22 mouse cellular contexts compared by ENCODE assay signal in genomic region chr2:5061133-5061708, GRCm38 (mm10). TPM values are rescaled to one million over a fixed set of nuclear protein-coding genes. Genes with fewer than 3 reads are reported as not detected.
DNase-seq lines count a peak whose midpoint lies in the region; ATAC-seq and TF ChIP-seq lines count a peak whose summit lies in the region.
"Had no signal": no experiment of that assay in that cellular context is flagged by ENCODE, and none has a peak within 500 bp of the region (broad histone marks: within the 10 kb centered on the region; RNA-seq: fewer than 3 reads in every experiment).

No protein-coding gene starts in this region.

- peak; percentile 54 to 71 for DNase-seq in adrenal gland, adult (ENCODE audit: inconsistent age in 2 of 2, low spot score in 1 of 2)
- DNase-seq in adrenal gland, postnatal 25 days, result no peak
- DNase-seq in CD4-positive helper T cell, adult 2 months (ENCODE audit: low read depth, low spot score), result peak; percentile 71
- no peak for DNase-seq in retina, embryonic 14.5 days (ENCODE audit: low spot score)
- DNase-seq: cerebellum, adult 8-10 months; gastrocnemius, postnatal 36 days; kidney, postnatal 4 days; layer of hippocampus, adult 9-11 months; lung, postnatal 14 days; right cerebral cortex, adult 18-20 months; thymus, postnatal 4 days had no signal

- no peak overlapping the region for H3K9ac ChIP-seq in intestine, postnatal 0 days (ENCODE audit: low read depth, low read length)
- H3K9ac ChIP-seq in intestine, embryonic 16.5 days (ENCODE audit: low read depth, low read length), result no peak overlapping the region
- no peak overlapping the region for H3K9ac ChIP-seq in midbrain, embryonic 16.5 days (ENCODE audit: low read depth, low read length)
- H3K9ac ChIP-seq: forebrain, embryonic 13.5 days; liver, embryonic 14.5 days; neural tube, embryonic 12.5 days had no signal

- ATAC-seq in intestine, postnatal 0 days, result no peak
- ATAC-seq in intestine, embryonic 16.5 days, result no peak
- ATAC-seq in midbrain, embryonic 16.5 days, result no peak
- ATAC-seq: forebrain, embryonic 13.5 days had no signal

- no peak overlapping the region for H3K27ac ChIP-seq in intestine, postnatal 0 days (ENCODE audit: low read depth, low read length)
- H3K27ac ChIP-seq in intestine, embryonic 16.5 days (ENCODE audit: low read length), result no peak overlapping the region
- H3K27ac ChIP-seq in brown adipose tissue, adult 24 weeks (replicated peaks; ENCODE audit: low read depth, low read length), result peak overlapping the region; percentile 97
- H3K27ac ChIP-seq in midbrain, embryonic 16.5 days (ENCODE audit: low read length), result no peak overlapping the region
- H3K27ac ChIP-seq: embryonic facial prominence, embryonic 10.5 days; forebrain, embryonic 13.5 days; hindbrain, embryonic 10.5 days; limb, embryonic 10.5 days; liver, embryonic 14.5 days; midbrain, embryonic 10.5 days; neural tube, embryonic 12.5 days had no signal

- WGBS in intestine, postnatal 0 days, result 74% methylated on average over 8 of the region's 8 CpGs
- 82% methylated on average over 8 of the region's 8 CpGs for WGBS in intestine, embryonic 16.5 days
- 81% methylated on average over 8 of the region's 8 CpGs for WGBS in midbrain, embryonic 16.5 days

- no peak overlapping the region for H3K4me3 ChIP-seq in intestine, postnatal 0 days (ENCODE audit: low read depth, low read length)
- no peak overlapping the region for H3K4me3 ChIP-seq in intestine, embryonic 16.5 days (ENCODE audit: low read length)
- H3K4me3 ChIP-seq in brown adipose tissue, adult 24 weeks (ENCODE audit: insufficient read depth, low read depth, low read length), result peak overlapping the region; percentile 52
- H3K4me3 ChIP-seq in midbrain, embryonic 16.5 days (ENCODE audit: low read depth, low read length), result no peak overlapping the region
- H3K4me3 ChIP-seq: embryonic facial prominence, embryonic 10.5 days; forebrain, embryonic 13.5 days; hindbrain, embryonic 10.5 days; limb, embryonic 10.5 days; midbrain, embryonic 10.5 days; neural tube, embryonic 12.5 days had no signal

- peaks cover 4% of the 10 kb centered on the region; the same call in 1 of the 2 replicates for H3K4me1 ChIP-seq in intestine, postnatal 0 days (replicated peaks; ENCODE audit: control insufficient read depth, insufficient read depth, low read length)
- H3K4me1 ChIP-seq in intestine, embryonic 16.5 days (ENCODE audit: control insufficient read depth, insufficient read depth, low read length), result peaks cover 8% of the 10 kb centered on the region
- H3K4me1 ChIP-seq in brown adipose tissue, adult 24 weeks (ENCODE audit: control insufficient read depth, insufficient read depth, insufficient read length, low read length), result peaks cover 11% of the 10 kb centered on the region
- peaks cover 18% of the 10 kb centered on the region for H3K4me1 ChIP-seq in midbrain, embryonic 16.5 days (ENCODE audit: control insufficient read depth, insufficient read depth, low read length)

- no peak for TF ChIP-seq CTCF in intestine, postnatal 0 days (IDR thresholded peaks at IDR 0.05; ENCODE audit: low read depth)

- H3K36me3 ChIP-seq in intestine, postnatal 0 days (ENCODE audit: control insufficient read depth, insufficient read depth), result no peaks in the 10 kb centered on the region
- no peaks in the 10 kb centered on the region for H3K36me3 ChIP-seq in intestine, embryonic 16.5 days (ENCODE audit: control insufficient read depth, insufficient read depth, low read length)
- H3K36me3 ChIP-seq in midbrain, embryonic 16.5 days (ENCODE audit: control insufficient read depth, insufficient read depth, low read length), result no peaks in the 10 kb centered on the region
- H3K36me3 ChIP-seq: embryonic facial prominence, embryonic 10.5 days; hindbrain, embryonic 10.5 days; limb, embryonic 10.5 days; midbrain, embryonic 10.5 days; neural tube, embryonic 12.5 days had no signal

- H3K4me2 ChIP-seq in intestine, postnatal 0 days (replicated peaks; ENCODE audit: low read depth), result 0 out of 2 replicates have a peak overlapping the region, but pooled peaks have one; percentile 9
- H3K4me2 ChIP-seq in intestine, embryonic 16.5 days (ENCODE audit: low read depth, low read length), result no peak overlapping the region
- no peak overlapping the region for H3K4me2 ChIP-seq in midbrain, embryonic 16.5 days (ENCODE audit: low read length)
- H3K4me2 ChIP-seq: forebrain, embryonic 13.5 days; neural tube, embryonic 12.5 days had no signal

- H3K9me3 ChIP-seq in intestine, postnatal 0 days (ENCODE audit: control insufficient read depth), result no peaks in the 10 kb centered on the region
- no peaks in the 10 kb centered on the region for H3K9me3 ChIP-seq in intestine, embryonic 16.5 days (ENCODE audit: control insufficient read depth, low read length)
- H3K9me3 ChIP-seq in midbrain, embryonic 16.5 days (replicated peaks; ENCODE audit: control insufficient read depth, low read length, poor library complexity, severe bottlenecking), result no peaks in the 10 kb centered on the region
- H3K9me3 ChIP-seq: embryonic facial prominence, embryonic 10.5 days; forebrain, embryonic 13.5 days; hindbrain, embryonic 10.5 days; limb, embryonic 10.5 days; midbrain, embryonic 10.5 days; neural tube, embryonic 12.5 days had no signal

- no peaks in the 10 kb centered on the region for H3K27me3 ChIP-seq in intestine, postnatal 0 days (replicated peaks; ENCODE audit: control insufficient read depth, insufficient read depth, low read length)
- no peaks in the 10 kb centered on the region for H3K27me3 ChIP-seq in intestine, embryonic 16.5 days (replicated peaks; ENCODE audit: control insufficient read depth, insufficient read depth, low read length)
- no peaks in the 10 kb centered on the region; the same call in 1 of the 2 replicates for H3K27me3 ChIP-seq in midbrain, embryonic 16.5 days (ENCODE audit: control insufficient read depth, insufficient read depth, low read depth, low read length)

RNA-seq across cellular contexts. Expression of gene Optn, which starts 2.6 kb away (rescaled TPM):
- 52.5 and 59.0 TPM in 2 replicates for total RNA-seq in adrenal gland, postnatal 25 days (2021)
- 62.7 and 74.2 TPM in 2 replicates for polyA plus RNA-seq in intestine, postnatal 0 days (2015; fragmentation: Nextera tagmentation; extraction: Ambion mirVana)
- 28.7 and 36.9 TPM in 2 replicates for polyA plus RNA-seq in intestine, embryonic 16.5 days (2015; fragmentation: Nextera tagmentation; extraction: Ambion mirVana)
- 87.1 and 96.4 TPM in 2 replicates for polyA plus RNA-seq in brown adipose tissue, adult 24 weeks (2012; ENCODE audit: insufficient read depth, insufficient read length, missing spikeins)
- 18.0 and 24.3 TPM in 2 replicates for polyA plus RNA-seq in midbrain, embryonic 16.5 days (2015; fragmentation: Nextera tagmentation; extraction: Ambion mirVana)

RNA-seq across cellular contexts. Expression of gene Mcm10, which starts 48.6 kb away (rescaled TPM):
- total RNA-seq in adrenal gland, postnatal 25 days (2021), result 5.6 and 6.2 TPM in 2 replicates
- 9.2 and 9.3 TPM in 2 replicates for polyA plus RNA-seq in intestine, postnatal 0 days (2015; fragmentation: Nextera tagmentation; extraction: Ambion mirVana)
- polyA plus RNA-seq in intestine, embryonic 16.5 days (2015; fragmentation: Nextera tagmentation; extraction: Ambion mirVana), result 28.4 and 30.0 TPM in 2 replicates
- polyA plus RNA-seq in brown adipose tissue, adult 24 weeks (2012; ENCODE audit: insufficient read depth, insufficient read length, missing spikeins), result not detected in 2 replicates
- polyA plus RNA-seq in midbrain, embryonic 16.5 days (2015; fragmentation: Nextera tagmentation; extraction: Ambion mirVana), result 3.0 and 3.4 TPM in 2 replicates

Comparison
In these comparisons a context has a peak if more than half of its experiments do, and no peak if none do; other contexts are left out.
1. DNase-seq: peak in adrenal gland, adult (2 of 2) and CD4-positive helper T cell, adult 2 months (single experiment); none in adrenal gland, postnatal 25 days (single experiment) and retina, embryonic 14.5 days (single experiment).